Mouse (Mus musculus): ENCODE data around the gene Ltbp3. TPM values are rescaled to one million over a fixed set of nuclear protein-coding genes. Genes with fewer than 3 reads are reported as not detected.

The Ltbp3 gene
- 1.3 and 1.4 TPM in 2 replicates for polyA plus RNA-seq (2015; fragmentation: Nextera tagmentation; extraction: Ambion mirVana)

DNA sequence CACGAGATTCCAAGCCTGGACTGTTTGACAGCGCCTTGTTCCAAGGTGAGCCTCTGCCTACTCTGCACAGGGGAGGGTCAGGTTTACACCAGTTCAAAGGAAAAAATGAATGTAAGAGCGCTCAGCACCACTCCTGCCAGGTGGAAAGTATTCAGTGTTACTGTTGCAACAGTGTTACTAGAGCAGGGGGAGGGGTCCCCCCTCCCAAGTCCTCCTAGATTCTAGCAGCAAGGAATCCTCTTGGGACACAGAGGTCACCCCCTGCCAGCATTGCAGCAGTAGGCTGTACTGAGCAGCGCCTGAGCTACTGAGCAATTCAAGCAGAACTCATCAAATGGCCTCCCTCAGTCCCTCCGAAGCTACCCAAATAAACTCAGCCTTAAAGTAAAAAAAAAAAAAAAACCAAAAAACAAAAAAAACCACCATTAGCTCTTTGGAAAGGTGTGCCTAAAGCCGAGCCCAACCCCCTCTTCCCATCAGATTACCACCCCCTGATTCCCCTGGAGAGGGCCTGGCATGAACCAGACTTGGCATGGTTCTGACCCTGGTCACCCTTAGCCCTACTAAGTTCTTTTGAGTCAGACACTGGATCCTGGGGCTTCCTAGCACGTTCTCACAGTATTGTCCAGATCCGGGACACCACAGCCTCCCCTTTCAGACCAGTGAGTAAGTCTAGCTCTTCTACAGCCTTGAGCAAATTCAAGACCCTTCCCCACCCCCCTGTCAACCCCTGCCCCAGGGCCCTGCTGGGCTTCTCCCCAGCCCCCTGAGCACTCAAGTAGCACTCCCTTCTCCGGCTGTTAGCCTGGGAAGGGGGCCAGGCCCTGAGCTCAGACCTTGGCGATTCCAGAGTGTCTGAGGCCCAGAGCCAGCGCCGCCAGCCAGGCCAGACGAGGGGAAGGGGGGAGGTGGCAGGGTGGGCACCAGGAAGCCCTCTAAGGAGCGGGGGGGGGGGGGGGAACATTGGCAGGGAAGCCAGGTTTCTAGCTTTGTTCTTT is at the start of gene Ltbp3:
TSS of gene Ltbp3 (plus strand) at position 585 of the 998 bp plus-strand sequence.
- Histone ChIP-seq H3K27ac (ENCODE audit: low read depth) (no peak within 1 kb of the TSS), H3K27me3 (ENCODE audit: insufficient read depth, low read length) (peaks cover 67% of the 10 kb centered on the region), H3K4me3 (ENCODE audit: low read depth, low read length) (peak within 1 kb of the TSS; percentile 50), H3K9me3 (ENCODE audit: low read length) (no peaks in the 10 kb centered on the region), H3K36me3 (replicated peaks; ENCODE audit: insufficient read depth, low read length) (no peaks in the 10 kb centered on the region), H3K4me2 (ENCODE audit: low read depth, low read length) (peak within 1 kb of the TSS; percentile 69), H3K4me1 (ENCODE audit: insufficient read depth) (peaks cover 6% of the 10 kb centered on the region), H3K9ac (replicated peaks) (peak within 1 kb of the TSS; percentile 43)
- ATAC-seq (no peak), DNase-seq (no peak)
- 59% methylated on average over 13 of the region's 14 CpGs for WGBS (ENCODE audit: insufficient replicate concordance)
- TF ChIP-seq EP300 (IDR thresholded peaks at IDR 0.05; ENCODE audit: low read depth) (no peak), CTCF (IDR thresholded peaks at IDR 0.05; ENCODE audit: low read depth) (no peak)

DNA sequence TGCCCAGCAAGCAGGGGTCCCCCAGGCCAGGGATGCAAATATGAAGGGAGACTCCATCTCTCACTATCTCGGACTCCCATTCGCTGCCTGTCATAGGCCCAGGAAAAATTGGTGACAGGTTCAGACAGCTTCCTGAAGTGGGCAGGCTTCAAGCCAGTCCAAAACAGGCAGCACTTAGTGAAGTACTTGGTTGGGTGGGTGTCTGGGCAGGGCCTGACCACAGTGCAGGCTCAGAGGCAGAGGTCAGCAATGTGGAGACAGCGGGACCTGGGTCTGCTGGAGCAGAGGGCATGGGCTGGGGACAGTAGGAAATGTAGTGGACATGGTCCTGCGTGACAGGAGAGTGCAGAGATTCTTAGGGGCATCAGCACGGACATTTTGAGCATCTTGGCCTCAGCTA is 49.1 kb upstream of the Ltbp3 start:
- WGBS (ENCODE audit: insufficient replicate concordance), result 43% methylated on average over 5 of the region's 5 CpGs
- H3K27me3 ChIP-seq (ENCODE audit: insufficient read depth, low read length), result no peaks in the 10 kb centered on the region
- peaks cover 44% of the 10 kb centered on the region for H3K4me1 ChIP-seq (ENCODE audit: insufficient read depth)
- peak overlapping the region; percentile 100 for H3K4me2 ChIP-seq (ENCODE audit: low read depth, low read length)
- no peak for ATAC-seq
- DNase-seq, result no peak
- H3K27ac ChIP-seq (ENCODE audit: low read depth), result peak overlapping the region; percentile 97
- peak overlapping the region; percentile 91 for H3K4me3 ChIP-seq (ENCODE audit: low read depth, low read length)
- H3K36me3 ChIP-seq (replicated peaks; ENCODE audit: insufficient read depth, low read length), result peaks cover 23% of the 10 kb centered on the region
- TF ChIP-seq EP300 (IDR thresholded peaks at IDR 0.05; ENCODE audit: low read depth), result no peak
- no peak for TF ChIP-seq CTCF (IDR thresholded peaks at IDR 0.05; ENCODE audit: low read depth)
- peak overlapping the region; percentile 76 for H3K9ac ChIP-seq (replicated peaks)
- H3K9me3 ChIP-seq (ENCODE audit: low read length), result no peaks in the 10 kb centered on the region

DNA sequence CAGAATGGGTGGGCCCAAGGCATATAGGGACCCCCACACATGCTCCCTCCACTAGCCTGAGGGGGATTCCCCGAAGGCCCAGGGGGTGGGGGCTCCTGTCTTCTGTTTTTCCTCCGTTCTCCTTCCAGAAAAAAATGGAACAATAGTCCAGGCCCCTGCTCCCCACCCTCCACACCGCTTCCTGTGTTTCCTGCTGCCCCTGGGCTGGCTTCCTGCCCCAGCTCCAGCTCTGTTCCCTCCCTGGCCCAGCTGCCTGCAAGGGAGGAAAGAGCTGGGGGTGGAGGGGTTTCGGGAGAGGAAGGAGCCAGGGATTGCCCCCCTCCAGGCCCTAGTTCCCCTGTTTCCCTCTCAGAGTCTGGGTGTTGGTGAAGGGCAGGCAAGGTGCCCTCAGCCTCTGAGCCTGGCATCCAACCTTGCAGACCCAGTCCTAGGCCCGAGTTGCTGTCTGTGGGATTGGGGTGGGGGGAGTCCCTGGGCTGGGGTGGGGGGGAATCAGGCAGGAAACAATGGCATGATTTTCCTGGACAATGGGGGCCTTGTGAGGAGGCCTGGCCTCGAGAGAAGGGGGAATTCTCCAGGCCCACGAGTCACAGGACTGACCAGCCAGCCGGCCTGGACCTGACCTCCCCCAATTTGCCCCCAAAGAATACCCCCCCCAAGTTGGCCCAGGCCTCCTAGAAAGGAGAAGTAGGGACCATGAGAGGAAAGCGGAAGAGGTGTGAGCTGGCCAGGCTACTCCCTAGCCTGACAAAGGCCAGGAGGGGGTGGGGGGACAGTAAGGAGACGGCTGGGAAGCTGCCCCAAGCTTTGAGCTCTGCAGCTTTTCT is 48.4 kb upstream of the Ltbp3 start:
- ATAC-seq (no peak), DNase-seq (peak; percentile 42)
- Histone ChIP-seq H3K36me3 (replicated peaks; ENCODE audit: insufficient read depth, low read length) (peaks cover 29% of the 10 kb centered on the region), H3K4me1 (ENCODE audit: insufficient read depth) (peaks cover 42% of the 10 kb centered on the region), H3K4me3 (ENCODE audit: low read depth, low read length) (peak overlapping the region; percentile 91), H3K4me2 (ENCODE audit: low read depth, low read length) (peak overlapping the region; percentile 100), H3K9ac (replicated peaks) (peak overlapping the region; percentile 76), H3K9me3 (ENCODE audit: low read length) (no peaks in the 10 kb centered on the region), H3K27me3 (ENCODE audit: insufficient read depth, low read length) (no peaks in the 10 kb centered on the region), H3K27ac (ENCODE audit: low read depth) (peak overlapping the region; percentile 97)
- no peak for TF ChIP-seq EP300 (IDR thresholded peaks at IDR 0.05; ENCODE audit: low read depth)
- no peak for TF ChIP-seq CTCF (IDR thresholded peaks at IDR 0.05; ENCODE audit: low read depth)
- WGBS (ENCODE audit: insufficient replicate concordance), result 38% methylated on average over 10 of the region's 10 CpGs

DNA sequence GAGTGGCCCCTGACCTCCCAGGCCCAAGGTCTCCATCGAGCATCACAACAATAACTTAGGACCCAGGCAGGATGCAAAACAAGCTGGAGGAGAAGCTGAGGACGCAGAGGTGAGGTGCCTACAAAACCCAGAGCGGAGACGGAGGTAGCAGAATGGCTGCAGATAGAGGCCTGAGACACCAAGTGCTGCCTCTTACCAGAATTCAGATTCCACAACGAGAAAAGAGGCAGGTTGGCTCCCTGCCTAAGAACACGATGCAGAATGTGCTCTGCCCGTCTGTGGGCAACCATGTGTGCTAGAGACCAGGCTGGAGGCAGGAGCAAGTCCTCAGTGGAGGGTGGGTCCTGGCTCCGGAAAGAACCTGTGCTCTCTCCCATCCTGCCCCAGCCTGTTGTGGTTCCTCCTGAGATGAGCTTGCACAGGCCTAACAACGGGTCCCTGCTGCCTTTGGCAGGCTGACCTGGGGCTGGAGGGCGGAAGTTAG is 47.7 kb upstream of the Ltbp3 start:
- Histone ChIP-seq H3K27ac (ENCODE audit: low read depth) (peak overlapping the region; percentile 97), H3K9me3 (ENCODE audit: low read length) (no peaks in the 10 kb centered on the region), H3K4me1 (ENCODE audit: insufficient read depth) (peaks cover 37% of the 10 kb centered on the region), H3K36me3 (replicated peaks; ENCODE audit: insufficient read depth, low read length) (peaks cover 36% of the 10 kb centered on the region), H3K4me2 (ENCODE audit: low read depth, low read length) (peak overlapping the region; percentile 100), H3K27me3 (ENCODE audit: insufficient read depth, low read length) (no peaks in the 10 kb centered on the region), H3K9ac (replicated peaks) (peak overlapping the region; percentile 76), H3K4me3 (ENCODE audit: low read depth, low read length) (peak overlapping the region; percentile 91)
- ATAC-seq (no peak), DNase-seq (no peak)
- TF ChIP-seq CTCF (IDR thresholded peaks at IDR 0.05; ENCODE audit: low read depth), result no peak
- TF ChIP-seq EP300 (IDR thresholded peaks at IDR 0.05; ENCODE audit: low read depth), result no peak
- 56% methylated on average over 10 of the region's 10 CpGs for WGBS (ENCODE audit: insufficient replicate concordance)

DNA sequence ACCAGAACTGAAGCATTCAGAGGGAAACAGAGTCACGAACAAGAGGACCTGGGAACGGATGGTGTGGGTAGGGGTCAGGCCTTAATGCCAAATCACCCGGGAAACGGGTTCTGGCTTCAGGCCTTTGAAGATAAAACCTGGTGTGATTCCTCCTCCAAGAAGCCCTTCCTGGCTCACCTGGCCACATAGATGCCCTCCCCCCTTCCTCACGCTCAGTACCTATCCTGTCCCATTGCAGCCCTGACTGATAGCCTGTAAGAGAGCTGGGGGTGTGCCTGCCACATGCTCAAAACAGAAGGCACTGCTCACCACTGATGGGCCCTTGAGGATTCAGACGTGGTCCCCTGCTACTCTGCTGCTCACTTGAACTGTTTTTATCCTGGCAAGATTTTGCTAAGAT is 46.9 kb upstream of the Ltbp3 start:
- DNase-seq (no peak), ATAC-seq (no peak)
- Histone ChIP-seq H3K4me1 (ENCODE audit: insufficient read depth) (peaks cover 35% of the 10 kb centered on the region), H3K9me3 (ENCODE audit: low read length) (no peaks in the 10 kb centered on the region), H3K27me3 (ENCODE audit: insufficient read depth, low read length) (no peaks in the 10 kb centered on the region), H3K27ac (ENCODE audit: low read depth) (no peak overlapping the region), H3K4me3 (ENCODE audit: low read depth, low read length) (no peak overlapping the region), H3K36me3 (replicated peaks; ENCODE audit: insufficient read depth, low read length) (peaks cover 44% of the 10 kb centered on the region), H3K4me2 (ENCODE audit: low read depth, low read length) (no peak overlapping the region), H3K9ac (replicated peaks) (no peak overlapping the region)
- TF ChIP-seq CTCF (IDR thresholded peaks at IDR 0.05; ENCODE audit: low read depth) (no peak), EP300 (IDR thresholded peaks at IDR 0.05; ENCODE audit: low read depth) (no peak)
- 80% methylated on average over 6 of the region's 6 CpGs for WGBS (ENCODE audit: insufficient replicate concordance)

Data from liver, postnatal 0 days (tissue).